ENCODE assay signal across 11 mouse cellular contexts in genomic region chr11:68965845-68966244, GRCm38 (mm10). TPM values are rescaled to one million over a fixed set of nuclear protein-coding genes. Genes with fewer than 3 reads are reported as not detected.
DNase-seq lines count a peak whose midpoint lies in the region; ATAC-seq and TF ChIP-seq lines count a peak whose summit lies in the region.
"Had no signal": no experiment of that assay in that cellular context is flagged by ENCODE, and none has a peak within 500 bp of the region (broad histone marks: within the 10 kb centered on the region; RNA-seq: fewer than 3 reads in every experiment).

No protein-coding gene starts in this region.

- no peaks in the 10 kb centered on the region for H3K27me3 ChIP-seq in cerebellum, adult 2 months (ENCODE audit: control insufficient read depth, insufficient read depth, low read length)
- no peaks in the 10 kb centered on the region for H3K27me3 ChIP-seq in liver, embryonic 11.5 days (replicated peaks; ENCODE audit: control insufficient read depth, insufficient read depth, low read length)
- H3K27me3 ChIP-seq: Patski had no signal

- TF ChIP-seq CTCF in cerebellum, adult 2 months (IDR thresholded peaks at IDR 0.05; ENCODE audit: borderline replicate concordance, insufficient read depth, low read depth, low read length) = peak; percentile 8; the same call in 1 of the 2 replicates

- peaks cover 11% of the 10 kb centered on the region for H3K4me1 ChIP-seq in cerebellum, adult 2 months (ENCODE audit: control insufficient read depth, insufficient read depth, low read length)
- H3K4me1 ChIP-seq in liver, embryonic 11.5 days (replicated peaks; ENCODE audit: control insufficient read depth, insufficient read depth, low read length) = peaks cover 13% of the 10 kb centered on the region

- no peak overlapping the region for H3K4me3 ChIP-seq in cerebellum, adult 2 months (replicated peaks; ENCODE audit: insufficient read depth, low read depth, low read length)
- H3K4me3 ChIP-seq in liver, embryonic 11.5 days (ENCODE audit: low read depth, low read length) = no peak overlapping the region
- H3K4me3 ChIP-seq: myocyte had no signal

- H3K9ac ChIP-seq in liver, embryonic 11.5 days (ENCODE audit: low read depth, low read length) = no peak overlapping the region

- intact Hi-C loops in heart, postnatal 36 days (cut with DNase I) = loop anchor here (2.0 to 5.0 kb wide), 2 partner anchors 46 to 71 kb away; no protein-coding TSS in a partner anchor

- H3K36me3 ChIP-seq in liver, embryonic 11.5 days (ENCODE audit: control insufficient read depth, insufficient read depth, low read length) = no peaks in the 10 kb centered on the region

- peak; percentile 57 to 67 for DNase-seq in cerebellum, adult 2 months
- no peak for DNase-seq in cerebellum, adult 11-12 months
- peak; percentile 67 for DNase-seq in liver
- no peak for DNase-seq in liver, embryonic 11.5 days (ENCODE audit: low spot score)
- peak; percentile 80 for DNase-seq in brain, adult 2 months (ENCODE audit: low read depth, low spot score)
- peak; percentile 64 to 76 for DNase-seq in heart, postnatal 36 days
- DNase-seq in mesoderm, embryonic 11.5 days (ENCODE audit: low read depth, low spot score) = peak; percentile 68
- no peak for DNase-seq in Muller cell, postnatal 12 days (ENCODE audit: inconsistent ontology term)

- ATAC-seq in liver, embryonic 11.5 days (replicated peaks; ENCODE audit: low FRiP score) = no peak
- ATAC-seq: Patski had no signal

- WGBS in cerebellum, adult 2 months = 26% methylated on average over 3 of the region's 3 CpGs
- WGBS in liver, embryonic 11.5 days = 20% methylated on average over 3 of the region's 3 CpGs

- H3K9me3 ChIP-seq in liver, embryonic 11.5 days (ENCODE audit: control insufficient read depth, low read length) = no peaks in the 10 kb centered on the region

- no peak overlapping the region for H3K4me2 ChIP-seq in liver, embryonic 11.5 days

- TF ChIP-seq POLR2A in cerebellum, adult 2 months (IDR thresholded peaks at IDR 0.05; ENCODE audit: borderline replicate concordance, insufficient read depth, low read length) = no peak

- no peak overlapping the region for H3K27ac ChIP-seq in cerebellum, adult 2 months (ENCODE audit: insufficient read depth, low read length)
- H3K27ac ChIP-seq in liver, embryonic 11.5 days (ENCODE audit: low read depth, low read length) = no peak overlapping the region

RNA-seq across cellular contexts. Expression of gene Slc25a35, which starts 2.1 kb away (rescaled TPM):
- 11.5 and 12.1 TPM in 2 replicates for polyA plus RNA-seq in cerebellum, adult 2 months (2012; rRNA removed)
- polyA plus RNA-seq in liver, embryonic 11.5 days (2014; fragmentation: Nextera tagmentation; extraction: Ambion mirVana) = 1.4 and 1.7 TPM in 2 replicates
- 1 to 10 TPM; 5.0 to 5.8 TPM for total RNA-seq in heart, postnatal 36 days (2021)

RNA-seq across cellular contexts. Expression of gene Arhgef15, which starts 8.6 kb away (rescaled TPM):
- polyA plus RNA-seq in cerebellum, adult 2 months (2012; rRNA removed) = 33.0 and 34.7 TPM in 2 replicates
- polyA plus RNA-seq in liver, embryonic 11.5 days (2014; fragmentation: Nextera tagmentation; extraction: Ambion mirVana) = 5.8 and 6.8 TPM in 2 replicates
- total RNA-seq in heart, postnatal 36 days (2021) = 10 to 100 TPM; 25.6 to 32.5 TPM

RNA-seq across cellular contexts. Expression of gene Rangrf, which starts 9.1 kb away (rescaled TPM):
- polyA plus RNA-seq in cerebellum, adult 2 months (2012; rRNA removed) = 54.4 and 55.5 TPM in 2 replicates
- polyA plus RNA-seq in liver, embryonic 11.5 days (2014; fragmentation: Nextera tagmentation; extraction: Ambion mirVana) = 94.4 and 97.5 TPM in 2 replicates
- total RNA-seq in heart, postnatal 36 days (2021) = 10 to 100 TPM; 78.9 to 97.0 TPM

RNA-seq across cellular contexts. Expression of gene Odf4, which starts 39.0 kb away (rescaled TPM):
- 1.0 and 1.1 TPM in 2 replicates for polyA plus RNA-seq in cerebellum, adult 2 months (2012; rRNA removed)
- not detected in 2 replicates for polyA plus RNA-seq in liver, embryonic 11.5 days (2014; fragmentation: Nextera tagmentation; extraction: Ambion mirVana)
- total RNA-seq in heart, postnatal 36 days (2021) = not detected
- polyA plus RNA-seq: heart, embryonic 16.5 days; myocyte; Patski had no signal

RNA-seq across cellular contexts. Expression of gene Pfas, which starts 42.4 kb away (rescaled TPM):
- 23.1 and 23.2 TPM in 2 replicates for polyA plus RNA-seq in cerebellum, adult 2 months (2012; rRNA removed)
- 60.2 and 64.9 TPM in 2 replicates for polyA plus RNA-seq in liver, embryonic 11.5 days (2014; fragmentation: Nextera tagmentation; extraction: Ambion mirVana)
- total RNA-seq in heart, postnatal 36 days (2021) = 1 to 10 TPM; 5.8 to 8.3 TPM

Comparison
In these comparisons a context has a peak if more than half of its experiments do, and no peak if none do; other contexts are left out.
1. DNase-seq: peak in cerebellum, adult 2 months (2 of 2), liver (single experiment), brain, adult 2 months (single experiment), heart, postnatal 36 days (2 of 2) and mesoderm, embryonic 11.5 days (single experiment); none in cerebellum, adult 11-12 months (single experiment), liver, embryonic 11.5 days (single experiment) and Muller cell, postnatal 12 days (single experiment).